Mouse (Mus musculus) liver, embryonic 16.5 days (tissue): Measurements from ENCODE around the gene Eya4. TPM values are rescaled to one million over a fixed set of nuclear protein-coding genes. Genes with fewer than 3 reads are reported as not detected.

Experiments
- ATAC-seq: fragments of 200-750 bp; cut with Nextera tagmentation; 2 replicates; pipeline ENCODE4 v1.8.0; 2017; ENCODE audit warnings: low read depth, mild to moderate bottlenecking, moderate number of reproducible peaks, moderate library complexity
- H3K27ac ChIP-seq: fragments of 300-500 bp; sonication (generic); 2 replicates; pipeline ENCODE4 v1.5.1; 2014; ENCODE audit warnings: mild to moderate bottlenecking, low read length
- H3K27me3 ChIP-seq: fragments of 300-500 bp; sonication (generic); 2 replicates; pipeline ENCODE4 v1.6.1; 2014; ENCODE audit warnings: low read depth, low read length, mixed read lengths; ENCODE audit not compliant: control insufficient read depth, insufficient read depth
- H3K36me3 ChIP-seq: fragments of 300-500 bp; sonication (generic); 2 replicates; pipeline ENCODE4 v1.6.1; 2014; ENCODE audit warnings: mild to moderate bottlenecking; ENCODE audit not compliant: control insufficient read depth, insufficient read depth
- H3K4me1 ChIP-seq: fragments of 300-500 bp; sonication (generic); 2 replicates; pipeline ENCODE4 v1.6.1; 2014; ENCODE audit warnings: low read depth, low read length, mixed read lengths; ENCODE audit not compliant: control insufficient read depth
- H3K4me2 ChIP-seq: fragments of 300-500 bp; sonication (generic); 2 replicates; pipeline ENCODE4 v1.6.1; 2014; ENCODE audit warnings: low read depth, low read length, mixed read lengths
- H3K4me3 ChIP-seq: fragments of 300-500 bp; sonication (generic); 2 replicates; pipeline ENCODE4 v1.5.1; 2014; ENCODE audit warnings: low read depth, mild to moderate bottlenecking, low read length
- H3K9ac ChIP-seq: fragments of 300-500 bp; sonication (generic); 2 replicates; pipeline ENCODE4 v1.6.1; 2014; ENCODE audit warnings: low read depth, low read length
- H3K9me3 ChIP-seq: fragments of 300-500 bp; sonication (generic); replicated peaks from 2 replicates; pipeline ENCODE4 v1.6.1; 2016; ENCODE audit warnings: low read length; ENCODE audit not compliant: control insufficient read depth
- WGBS: fragments of 180-500 bp; shearing (Covaris S2); extraction: QIAGEN DNeasy Blood & Tissue Kit; methylation state at CpG from one replicate; pipeline ENCODE4 v1.1.7; 2014; ENCODE audit not compliant: insufficient replicate concordance; 5-methylcytosine and 5-hydroxymethylcytosine counted together
- polyA plus RNA-seq: library from polyadenylated mRNA; unstranded; fragments of >200 nt; fragmentation: Nextera tagmentation; extraction: Ambion mirVana; gene quantifications from 2 replicates; pipeline ENCODE4 v1.2.1, GENCODE M21; 2015

Eya4 gene
- polyA plus RNA-seq: 0.11 and 0.25 TPM in 2 replicates

DNA sequence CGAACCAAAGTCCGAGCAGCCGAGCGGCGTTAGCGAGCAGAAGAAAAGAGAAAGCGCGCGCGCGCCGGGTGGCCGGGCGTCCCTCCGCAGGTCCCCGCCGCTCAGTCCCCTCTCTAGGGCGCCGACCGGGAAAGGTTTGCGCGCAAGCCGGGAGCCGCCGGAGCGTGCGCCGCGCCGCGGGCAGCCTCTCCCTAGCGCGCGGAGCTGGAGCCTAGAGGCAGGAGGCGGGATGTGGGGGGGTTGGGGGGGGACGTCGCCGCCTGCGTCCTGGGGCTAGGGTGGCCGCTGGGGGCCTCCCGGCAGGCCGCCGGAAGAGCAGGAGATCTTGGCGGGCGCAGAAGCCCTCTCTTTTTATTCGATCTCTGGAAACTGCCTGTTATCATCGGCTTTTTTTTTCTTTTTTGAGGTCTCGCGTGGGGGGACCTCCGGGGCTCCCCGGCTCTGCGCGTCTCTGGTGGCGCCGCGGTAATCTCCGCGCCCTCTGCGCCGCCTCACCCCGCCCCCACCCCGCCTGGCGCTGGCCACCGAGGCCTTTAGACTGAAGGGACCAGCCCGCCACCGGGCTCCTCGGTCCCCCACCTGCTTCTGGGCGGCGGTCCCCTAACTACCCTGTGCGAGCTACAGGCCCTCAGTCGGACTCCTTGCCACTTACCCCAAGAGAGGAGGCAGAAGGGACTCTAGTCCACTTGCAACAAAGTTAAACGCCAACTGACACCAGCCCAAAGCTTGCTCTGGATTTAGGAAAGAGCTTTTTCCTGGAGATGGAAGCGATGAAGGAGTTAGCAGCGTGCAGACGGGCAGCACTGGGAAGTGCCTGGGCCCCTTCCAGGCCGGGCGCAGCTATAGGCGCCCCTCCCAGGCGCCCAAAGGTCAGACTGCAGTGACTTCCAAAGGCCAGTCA is at the start of gene Eya4:
TSS of gene Eya4 (minus strand) at position 776 of the 901 bp plus-strand sequence.
- H3K9ac ChIP-seq: no peak within 1 kb of the TSS
- H3K4me3 ChIP-seq: peak within 1 kb of the TSS; percentile 48
- H3K36me3 ChIP-seq: no peaks in the 10 kb centered on the region
- H3K9me3 ChIP-seq: no peaks in the 10 kb centered on the region
- H3K27ac ChIP-seq: no peak within 1 kb of the TSS
- H3K27me3 ChIP-seq: peaks cover 37% of the 10 kb centered on the region
- H3K4me1 ChIP-seq: no peaks in the 10 kb centered on the region
- no peak for ATAC-seq
- peak within 1 kb of the TSS; percentile 65 for H3K4me2 ChIP-seq
- WGBS: 3% methylated on average over 46 of the region's 79 CpGs

DNA sequence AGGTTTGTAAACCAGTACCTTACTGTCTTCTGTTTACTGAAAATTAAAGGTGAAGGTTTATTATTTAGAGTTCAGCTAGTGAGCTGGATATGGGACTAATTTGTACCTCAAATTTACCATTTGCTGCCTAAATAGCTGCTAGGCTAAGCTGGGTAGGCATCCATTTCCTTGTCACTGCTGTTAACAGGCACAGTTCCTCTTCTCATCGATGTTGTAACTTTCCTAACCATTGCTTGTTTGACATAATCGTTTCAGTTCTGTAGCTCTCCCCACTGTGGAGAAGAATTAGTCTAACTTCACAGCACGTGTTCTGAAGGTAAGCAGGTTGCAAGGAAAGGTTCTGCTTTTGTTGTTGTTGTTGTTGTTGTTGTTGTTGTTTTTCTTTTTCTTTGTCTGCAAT is 44.8 kb upstream of the Eya4 start:
- H3K9me3 ChIP-seq: no peaks in the 10 kb centered on the region
- no peaks in the 10 kb centered on the region for H3K36me3 ChIP-seq
- no peak overlapping the region for H3K4me2 ChIP-seq
- H3K4me1 ChIP-seq: no peaks in the 10 kb centered on the region
- H3K9ac ChIP-seq: no peak overlapping the region
- H3K27me3 ChIP-seq: no peaks in the 10 kb centered on the region
- H3K4me3 ChIP-seq: no peak overlapping the region
- 22% methylated on average over 3 of the region's 3 CpGs for WGBS
- no peak overlapping the region for H3K27ac ChIP-seq
- no peak for ATAC-seq

DNA sequence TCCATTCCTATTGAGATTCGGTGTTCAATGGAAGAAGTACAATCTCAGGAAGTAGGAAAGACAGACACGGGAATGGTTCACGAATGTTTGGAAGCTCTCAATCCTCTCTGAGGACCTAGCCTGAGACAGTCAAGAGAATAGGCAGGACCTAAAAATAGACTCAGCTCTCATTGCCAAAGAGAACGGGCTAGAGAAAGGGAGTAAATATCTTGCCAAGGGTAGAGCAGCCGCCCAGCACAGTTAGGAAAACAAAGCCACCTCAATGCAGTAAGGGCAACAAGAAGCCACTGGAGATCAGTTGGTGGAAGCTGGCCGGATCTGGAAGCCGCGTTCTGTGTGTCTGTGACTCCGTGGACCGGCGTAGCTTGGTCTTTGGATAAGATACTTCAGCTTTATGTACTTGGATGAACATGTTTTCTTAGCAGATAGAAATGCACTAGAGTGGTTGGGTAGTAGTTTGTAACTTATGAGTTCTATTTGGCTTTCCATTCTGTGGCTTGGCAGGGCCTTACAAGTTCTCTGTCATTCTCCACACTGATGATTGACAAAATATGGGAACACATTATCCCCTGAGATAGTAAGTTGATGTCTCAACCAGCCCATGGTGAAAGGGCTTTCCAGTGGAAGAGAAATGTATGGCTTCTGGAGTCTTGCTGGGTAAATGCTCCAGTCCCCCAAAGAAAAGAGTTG is 44.1 kb upstream of the Eya4 start:
- no peak overlapping the region for H3K4me3 ChIP-seq
- 63% methylated on average over 11 of the region's 11 CpGs for WGBS
- no peaks in the 10 kb centered on the region for H3K9me3 ChIP-seq
- H3K9ac ChIP-seq: no peak overlapping the region
- no peaks in the 10 kb centered on the region for H3K36me3 ChIP-seq
- no peak overlapping the region for H3K4me2 ChIP-seq
- no peaks in the 10 kb centered on the region for H3K4me1 ChIP-seq
- no peak for ATAC-seq
- H3K27me3 ChIP-seq: no peaks in the 10 kb centered on the region
- H3K27ac ChIP-seq: no peak overlapping the region

DNA sequence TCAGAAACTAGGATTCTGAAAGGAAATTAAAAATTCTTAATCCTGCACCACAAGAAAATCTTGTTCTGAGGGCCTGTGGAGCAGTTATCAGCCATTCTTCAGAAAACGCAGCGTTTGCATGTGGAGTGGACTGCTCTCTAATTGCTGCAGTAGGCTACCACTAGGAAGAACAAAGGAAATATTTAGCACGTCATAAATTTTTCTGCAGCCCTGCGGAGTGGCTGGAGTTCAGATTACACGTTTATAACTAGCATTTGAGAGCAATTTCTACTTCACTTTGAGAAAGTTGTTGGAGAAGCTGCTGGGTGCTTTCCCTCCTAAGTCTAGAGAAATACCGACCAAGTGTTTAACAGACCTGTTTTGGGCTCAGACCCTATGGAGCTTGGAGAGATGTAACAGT is 43.6 kb upstream of the Eya4 start:
- Histone ChIP-seq H3K4me3 (no peak overlapping the region), H3K4me2 (no peak overlapping the region), H3K27ac (no peak overlapping the region), H3K9me3 (no peaks in the 10 kb centered on the region), H3K4me1 (no peaks in the 10 kb centered on the region), H3K36me3 (no peaks in the 10 kb centered on the region), H3K27me3 (no peaks in the 10 kb centered on the region), H3K9ac (no peak overlapping the region)
- no peak for ATAC-seq
- 52% methylated on average over 6 of the region's 6 CpGs for WGBS

DNA sequence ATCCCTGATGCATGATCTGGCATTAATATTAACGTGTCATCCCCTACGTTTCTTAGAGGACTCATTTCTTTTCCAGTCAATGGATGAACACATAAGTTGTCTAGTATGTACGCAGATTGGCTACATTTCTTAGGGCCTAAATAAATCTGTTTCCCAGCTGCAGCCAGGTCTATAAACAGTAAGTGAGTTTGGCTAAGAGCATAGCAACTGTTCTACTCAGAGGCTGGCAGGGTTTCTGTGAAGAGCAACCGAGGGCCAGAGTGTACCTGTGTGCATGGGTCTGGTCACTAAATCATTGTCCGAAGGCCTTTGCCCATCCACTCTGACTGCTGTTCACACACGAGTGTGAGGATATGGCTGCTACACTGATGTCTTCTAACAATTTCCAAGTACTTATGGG is 13.3 kb upstream of the Eya4 start:
- H3K4me1 ChIP-seq: no peaks in the 10 kb centered on the region
- H3K27ac ChIP-seq: no peak overlapping the region
- WGBS: 69% methylated on average over 6 of the region's 6 CpGs
- ATAC-seq: no peak
- no peaks in the 10 kb centered on the region for H3K9me3 ChIP-seq
- no peaks in the 10 kb centered on the region for H3K27me3 ChIP-seq
- no peak overlapping the region for H3K9ac ChIP-seq
- H3K4me3 ChIP-seq: no peak overlapping the region
- H3K36me3 ChIP-seq: no peaks in the 10 kb centered on the region
- H3K4me2 ChIP-seq: no peak overlapping the region

DNA sequence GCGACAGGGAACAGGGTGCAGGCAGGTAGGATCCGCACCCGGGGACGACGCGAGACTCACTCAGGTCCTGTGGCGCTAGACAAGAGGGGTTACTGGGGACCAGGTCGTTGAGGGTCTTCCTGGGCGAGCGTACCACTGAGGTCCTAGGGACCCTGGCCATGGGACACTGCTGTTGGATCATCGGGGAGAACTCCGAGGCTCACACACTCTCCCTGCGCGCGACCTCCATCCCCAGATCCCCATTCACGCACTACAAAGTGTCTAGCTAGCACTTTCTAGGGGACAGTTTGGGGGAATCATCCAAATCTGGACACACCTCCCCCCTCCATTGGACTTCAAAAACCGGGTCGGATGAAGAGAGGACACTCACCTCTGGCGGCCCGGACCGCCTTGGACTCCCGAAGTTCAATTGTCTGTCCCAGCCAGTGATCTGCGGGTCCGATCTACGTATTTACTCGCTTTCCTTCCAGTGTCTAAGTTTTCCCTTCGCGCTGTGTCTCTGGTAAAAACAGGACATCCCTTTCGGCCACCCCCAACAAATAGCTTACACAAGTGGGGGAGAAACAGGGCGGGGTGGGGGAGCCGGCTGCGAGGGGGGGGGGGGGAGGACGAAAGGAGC is 1.1 kb downstream of the Eya4 start:
- WGBS: 2% methylated on average over 32 of the region's 33 CpGs
- no peak overlapping the region for H3K9ac ChIP-seq

DNA sequence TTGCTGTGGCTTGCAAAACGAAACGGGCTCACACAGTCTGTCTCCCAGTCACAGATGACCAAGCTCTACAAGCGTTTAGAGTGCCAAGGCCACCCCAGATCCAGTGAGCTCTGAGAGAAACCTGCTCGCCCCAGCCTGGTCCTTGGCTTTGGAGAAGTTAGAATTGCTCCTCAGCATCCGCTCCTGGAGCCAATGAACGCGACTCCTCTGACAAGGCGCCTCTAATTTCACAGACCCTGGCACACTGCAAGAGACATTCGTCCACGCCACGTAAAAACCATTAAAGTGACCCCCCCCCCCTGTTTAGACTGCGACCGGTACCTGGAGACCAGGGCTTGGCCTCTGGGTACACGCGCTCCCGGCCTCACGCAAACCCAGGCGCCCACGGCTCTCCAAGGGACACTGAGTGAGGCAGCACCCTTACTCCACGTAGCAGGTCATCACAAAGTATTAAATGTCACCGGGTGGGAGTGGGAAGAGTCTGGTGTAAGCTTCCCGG is 1.6 kb downstream of the Eya4 start:
- H3K27me3 ChIP-seq: peaks cover 37% of the 10 kb centered on the region
- no peaks in the 10 kb centered on the region for H3K9me3 ChIP-seq
- H3K4me1 ChIP-seq: no peaks in the 10 kb centered on the region
- ATAC-seq: no peak
- H3K9ac ChIP-seq: no peak overlapping the region
- peak overlapping the region; percentile 65; the same call in 1 of the 2 replicates for H3K4me2 ChIP-seq
- peak overlapping the region; percentile 48; the same call in 1 of the 2 replicates for H3K4me3 ChIP-seq
- no peaks in the 10 kb centered on the region for H3K36me3 ChIP-seq
- WGBS: under 1% methylated on average over 22 of the region's 22 CpGs
- no peak overlapping the region for H3K27ac ChIP-seq

More for the DNA sequence above, 1.1 kb downstream of the Eya4 start:
- no peak for ATAC-seq
- Histone ChIP-seq H3K27me3 (peaks cover 37% of the 10 kb centered on the region), H3K27ac (no peak overlapping the region), H3K4me2 (peak overlapping the region; percentile 65), H3K9me3 (no peaks in the 10 kb centered on the region), H3K36me3 (no peaks in the 10 kb centered on the region), H3K4me3 (peak overlapping the region; percentile 48), H3K4me1 (no peaks in the 10 kb centered on the region)

DNA sequence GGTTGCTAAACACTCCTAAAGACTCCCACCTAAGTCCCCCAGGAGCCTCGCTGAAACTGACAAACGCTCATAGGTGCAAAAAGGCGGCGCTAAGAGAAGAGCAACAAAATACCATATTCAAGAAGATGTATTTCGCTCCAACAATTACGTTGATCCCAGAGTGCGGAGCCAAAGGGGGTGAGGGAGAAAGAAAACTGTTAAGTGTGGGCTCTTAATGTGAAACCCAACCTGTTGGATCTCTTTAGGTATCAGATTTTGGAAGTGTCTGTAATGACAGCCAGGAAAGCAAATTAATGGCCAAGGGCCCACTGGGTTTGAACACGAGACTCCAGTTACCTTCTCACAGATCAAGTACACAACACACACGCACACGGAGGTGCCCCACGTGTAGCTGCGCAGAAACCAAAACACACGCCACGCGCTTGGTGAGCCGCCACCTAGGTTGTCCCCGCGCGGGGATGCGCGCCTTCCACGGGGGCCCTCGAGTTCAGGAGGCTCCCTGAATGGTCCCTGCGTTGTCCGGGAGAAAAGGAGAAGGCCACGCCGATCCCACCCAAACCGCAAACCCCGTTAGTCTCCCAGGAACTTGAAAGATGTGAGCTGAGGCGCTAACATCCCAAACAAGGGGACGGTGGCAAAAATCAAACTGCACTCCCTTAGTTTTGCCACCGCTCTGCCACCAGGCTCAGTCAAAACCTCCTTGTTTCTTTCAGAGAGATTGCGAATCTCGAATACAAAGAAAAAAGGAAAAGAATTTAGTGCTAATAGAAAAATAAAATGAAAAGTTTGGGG is 2.3 kb downstream of the Eya4 start:
- peaks cover 37% of the 10 kb centered on the region for H3K27me3 ChIP-seq

More for the DNA sequence above, 2.3 kb downstream of the Eya4 start:
- WGBS: 2% methylated on average over 34 of the region's 34 CpGs
- no peak for ATAC-seq
- Histone ChIP-seq H3K9ac (no peak overlapping the region), H3K9me3 (no peaks in the 10 kb centered on the region), H3K36me3 (no peaks in the 10 kb centered on the region), H3K4me1 (no peaks in the 10 kb centered on the region), H3K27ac (no peak overlapping the region), H3K4me2 (no peak overlapping the region), H3K4me3 (no peak overlapping the region)
